23 mouse cellular contexts compared by ENCODE assay signal in the genomic region with DNA sequence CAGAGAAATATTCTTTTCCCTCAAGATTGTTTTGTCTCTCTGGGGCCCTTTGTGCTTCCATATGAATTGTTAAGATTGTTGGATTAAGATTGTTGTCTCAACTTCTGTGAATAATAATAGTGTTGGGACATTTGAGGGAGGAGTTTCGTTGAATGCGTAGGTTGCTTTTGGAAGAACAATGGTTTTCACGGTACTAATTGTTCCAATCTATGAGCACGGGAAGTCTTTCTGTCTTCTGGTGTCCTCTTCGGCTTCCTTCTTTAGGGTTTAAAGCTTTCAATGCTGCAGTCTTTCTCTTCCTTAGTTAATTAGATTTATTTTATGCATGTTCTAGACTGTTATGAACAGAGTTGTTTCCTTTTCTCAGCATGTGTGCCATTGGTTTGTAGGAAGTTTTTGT. TPM values are rescaled to one million over a fixed set of nuclear protein-coding genes. Genes with fewer than 3 reads are reported as not detected.
"Had no signal": no experiment of that assay in that cellular context is flagged by ENCODE, and none has a peak within 500 bp of the region (broad histone marks: within the 10 kb centered on the region; RNA-seq: fewer than 3 reads in every experiment).

No protein-coding gene starts in this region.

- H3K9ac ChIP-seq: neural tube, embryonic 12.5 days; neural tube, embryonic 13.5 days; neural tube, embryonic 15.5 days; stomach, embryonic 15.5 days had no signal

- H3K27me3 ChIP-seq: neural tube, embryonic 12.5 days; neural tube, embryonic 13.5 days; neural tube, embryonic 15.5 days; stomach, embryonic 15.5 days had no signal

- DNase-seq: retina, postnatal 1 day; right cerebral cortex, adult 18-20 months; right cerebral cortex, postnatal 14 days; right cerebral cortex, postnatal 25 days; right cerebral cortex, postnatal 4 days; spleen, adult 18-20 months; thymus, adult 18-20 months; thymus, adult 2 months; thymus, postnatal 25 days; thymus, postnatal 36 days; thymus, postnatal 4 days had no signal

- H3K4me3 ChIP-seq: neural tube, embryonic 12.5 days; neural tube, embryonic 13.5 days; neural tube, embryonic 15.5 days; stomach, embryonic 15.5 days had no signal

- H3K9me3 ChIP-seq: neural tube, embryonic 12.5 days; neural tube, embryonic 15.5 days; stomach, embryonic 15.5 days had no signal

- H3K4me1 ChIP-seq: neural tube, embryonic 12.5 days; neural tube, embryonic 13.5 days; neural tube, embryonic 15.5 days; stomach, embryonic 15.5 days had no signal

- H3K27ac ChIP-seq: neural tube, embryonic 12.5 days; neural tube, embryonic 13.5 days; neural tube, embryonic 15.5 days; stomach, embryonic 15.5 days; stomach, postnatal 0 days had no signal

- H3K36me3 ChIP-seq: neural tube, embryonic 12.5 days; neural tube, embryonic 13.5 days; neural tube, embryonic 15.5 days; stomach, embryonic 15.5 days had no signal

- H3K4me2 ChIP-seq: neural tube, embryonic 12.5 days; neural tube, embryonic 13.5 days; neural tube, embryonic 15.5 days; stomach, embryonic 15.5 days had no signal

RNA-seq across cellular contexts. Expression of a gene that starts 7.2 kb away (rescaled TPM):
- polyA plus RNA-seq: neural tube, embryonic 14.5 days; neural tube, embryonic 15.5 days; small intestine, adult 2 months; spleen, adult 2 months; stomach, embryonic 14.5 days; stomach, embryonic 15.5 days; stomach, embryonic 16.5 days; stomach, postnatal 0 days; thymus, adult 2 months; thymus, postnatal 0 days; urinary bladder, adult 2 months had no signal
